Mouse (Mus musculus) bone marrow macrophage, adult 2 months (primary cell): ENCODE measurements at regions not wholly inside any gene's neighbourhood (a gene's known extent, or its start where the extent isn't known, plus 50 kb on each side); places are given as distances from the start of the nearest gene placed in this dataset.

Experiments
- CTCF ChIP-seq: IDR thresholded peaks from 2 replicates; pipeline ENCODE4 v1.5.1; 2012; ENCODE audit warnings: low read depth, mild to moderate bottlenecking, low read length, moderate library complexity
- POLR2A ChIP-seq: IDR thresholded peaks from 2 replicates; pipeline ENCODE4 v1.6.1; 2012; ENCODE audit warnings: mild to moderate bottlenecking, low read depth, low read length, borderline replicate concordance

GRCm38 (mm10) chr15:42912880-42913279 lies 2778.7 kb downstream of the 9330182O14Rik start:
- no peak for TF ChIP-seq CTCF
- no peak for TF ChIP-seq POLR2A
